8 mouse cellular contexts compared by ENCODE assay signal in genomic region chr9:65908394-65909300, GRCm38 (mm10). TPM values are rescaled to one million over a fixed set of nuclear protein-coding genes. Genes with fewer than 3 reads are reported as not detected.
DNase-seq lines count a peak whose midpoint lies in the region; ATAC-seq and TF ChIP-seq lines count a peak whose summit lies in the region.

Gene Trip4 (minus strand): TSS chr9:65908794.
Gene Csnk1g1 (plus strand): TSS chr9:65908924.

- H3K4me2 ChIP-seq in kidney, embryonic 14.5 days (replicated peaks; ENCODE audit: low read depth, low read length) = peak within 1 kb of the TSS; percentile 67
- H3K4me2 ChIP-seq in limb, embryonic 15.5 days = peak within 1 kb of the TSS; percentile 70

- H3K9me3 ChIP-seq in kidney, embryonic 14.5 days (ENCODE audit: control insufficient read depth, low read length) = no peaks in the 10 kb centered on the region
- no peaks in the 10 kb centered on the region for H3K9me3 ChIP-seq in limb, embryonic 15.5 days

- peak; percentile 97 for DNase-seq in A20 (ENCODE audit: low read depth, low spot score)
- DNase-seq in heart, adult 9 months (ENCODE audit: low spot score in 2 of 2) = peak; percentile 97
- peak; percentile 68 to 79 for DNase-seq in monocyte, adult 2 months (ENCODE audit: low read depth in 1 of 2, low spot score in 2 of 2)
- DNase-seq in spleen, postnatal 36 days (ENCODE audit: low spot score in 2 of 2) = peak; percentile 92 to 93

- H3K9ac ChIP-seq in kidney, embryonic 14.5 days (ENCODE audit: low read depth, low read length) = peak within 1 kb of the TSS; percentile 63
- peak within 1 kb of the TSS; percentile 78 for H3K9ac ChIP-seq in limb, embryonic 15.5 days

- no peaks in the 10 kb centered on the region for H3K27me3 ChIP-seq in kidney, embryonic 14.5 days (ENCODE audit: control insufficient read depth, insufficient read depth, low read length)
- no peaks in the 10 kb centered on the region for H3K27me3 ChIP-seq in limb, embryonic 15.5 days

- H3K36me3 ChIP-seq in kidney, embryonic 14.5 days (ENCODE audit: control insufficient read depth, insufficient read depth, low read length) = peaks cover 13% of the 10 kb centered on the region
- H3K36me3 ChIP-seq in limb, embryonic 15.5 days = peaks cover 6% of the 10 kb centered on the region; the same call in 1 of the 2 replicates

- TF ChIP-seq POLR2A in bone marrow macrophage, adult 2 months (IDR thresholded peaks at IDR 0.05; ENCODE audit: borderline replicate concordance, low read depth, low read length) = 0 out of 2 replicates have a peak, but pooled peaks have one; percentile 16
- TF ChIP-seq POLR2A in embryonic fibroblast, embryonic 13.5 days (IDR thresholded peaks at IDR 0.05; ENCODE audit: low read depth, low read length) = peak; percentile 71

- H3K4me3 ChIP-seq in bone marrow macrophage, adult 2 months (ENCODE audit: insufficient read depth, low read length) = peak within 1 kb of the TSS; percentile 99
- peak within 1 kb of the TSS; percentile 66 for H3K4me3 ChIP-seq in embryonic fibroblast, embryonic 13.5 days (ENCODE audit: insufficient read depth, low read length)
- H3K4me3 ChIP-seq in kidney, embryonic 14.5 days (ENCODE audit: low read length) = peak within 1 kb of the TSS; percentile 68
- peak within 1 kb of the TSS; percentile 83 for H3K4me3 ChIP-seq in limb, embryonic 15.5 days

- H3K27ac ChIP-seq in bone marrow macrophage, adult 2 months (ENCODE audit: insufficient read depth, low read depth, low read length) = peak within 1 kb of the TSS; percentile 63
- peak within 1 kb of the TSS; percentile 76 for H3K27ac ChIP-seq in embryonic fibroblast, embryonic 13.5 days (ENCODE audit: insufficient read depth, low read length)
- peak within 1 kb of the TSS; percentile 78 for H3K27ac ChIP-seq in kidney, embryonic 14.5 days (ENCODE audit: low read depth, low read length)
- peak within 1 kb of the TSS; percentile 94 for H3K27ac ChIP-seq in limb, embryonic 15.5 days

- peaks cover 9% of the 10 kb centered on the region for H3K4me1 ChIP-seq in bone marrow macrophage, adult 2 months (ENCODE audit: control insufficient read depth, insufficient read depth, low read length)
- peaks cover 3% of the 10 kb centered on the region; the same call in 1 of the 2 replicates for H3K4me1 ChIP-seq in embryonic fibroblast, embryonic 13.5 days (ENCODE audit: control insufficient read depth, insufficient read depth, low read length)
- H3K4me1 ChIP-seq in kidney, embryonic 14.5 days (ENCODE audit: control insufficient read depth, insufficient read depth, low read length) = no peaks in the 10 kb centered on the region
- H3K4me1 ChIP-seq in limb, embryonic 15.5 days = peaks cover 11% of the 10 kb centered on the region; the same call in 1 of the 2 replicates

- ATAC-seq in kidney, embryonic 14.5 days (ENCODE audit: low FRiP score, low TSS enrichment) = peak; percentile 99
- ATAC-seq in limb, embryonic 15.5 days (ENCODE audit: insufficient number of reproducible peaks, low FRiP score, low TSS enrichment, low read depth) = peak; percentile 99

- WGBS in kidney, embryonic 14.5 days = under 1% methylated on average over 33 of the region's 38 CpGs
- WGBS in limb, embryonic 15.5 days = 1% methylated on average over 35 of the region's 38 CpGs

- no peak for TF ChIP-seq CTCF in bone marrow macrophage, adult 2 months (IDR thresholded peaks at IDR 0.05; ENCODE audit: low read depth, low read length)
- no peak for TF ChIP-seq CTCF in embryonic fibroblast, embryonic 13.5 days (IDR thresholded peaks at IDR 0.05; ENCODE audit: borderline replicate concordance, insufficient read depth, low read length)

RNA-seq across cellular contexts. Expression of gene Trip4, which starts in this region (rescaled TPM):
- polyA plus RNA-seq in bone marrow macrophage, adult 2 months (2012; ENCODE audit: insufficient read depth, insufficient read length, missing spikeins) = 20.2 and 21.2 TPM in 2 replicates
- polyA plus RNA-seq in embryonic fibroblast, embryonic 13.5 days (2011; ENCODE audit: insufficient read length, low read depth, missing spikeins) = 40.4 and 44.4 TPM in 2 replicates
- polyA plus RNA-seq in kidney, embryonic 14.5 days (2014; fragmentation: Nextera tagmentation; extraction: Ambion mirVana) = 24.0 and 36.6 TPM in 2 replicates
- 34.9 and 35.7 TPM in 2 replicates for polyA plus RNA-seq in limb, embryonic 15.5 days (2015; fragmentation: Nextera tagmentation; extraction: Ambion mirVana)

RNA-seq across cellular contexts. Expression of gene Csnk1g1, which starts in this region (rescaled TPM):
- polyA plus RNA-seq in bone marrow macrophage, adult 2 months (2012; ENCODE audit: insufficient read depth, insufficient read length, missing spikeins) = 18.7 and 19.3 TPM in 2 replicates
- 64.7 and 70.2 TPM in 2 replicates for polyA plus RNA-seq in embryonic fibroblast, embryonic 13.5 days (2011; ENCODE audit: insufficient read length, low read depth, missing spikeins)
- polyA plus RNA-seq in kidney, embryonic 14.5 days (2014; fragmentation: Nextera tagmentation; extraction: Ambion mirVana) = 17.0 and 20.8 TPM in 2 replicates
- 15.0 and 17.7 TPM in 2 replicates for polyA plus RNA-seq in limb, embryonic 15.5 days (2015; fragmentation: Nextera tagmentation; extraction: Ambion mirVana)

Comparison
In these comparisons a context has a peak if more than half of its experiments do, and no peak if none do; other contexts are left out.
1. Peak in every context shown above with its lines: DNase-seq, ATAC-seq, H3K4me3 ChIP-seq and H3K27ac ChIP-seq.